Mouse (Mus musculus): ENCODE data around the gene Cdc37. TPM values are rescaled to one million over a fixed set of nuclear protein-coding genes. Genes with fewer than 3 reads are reported as not detected.

Cdc37 gene
- polyA plus RNA-seq, 1 experiment from 2014 or later: 232 TPM

DNA sequence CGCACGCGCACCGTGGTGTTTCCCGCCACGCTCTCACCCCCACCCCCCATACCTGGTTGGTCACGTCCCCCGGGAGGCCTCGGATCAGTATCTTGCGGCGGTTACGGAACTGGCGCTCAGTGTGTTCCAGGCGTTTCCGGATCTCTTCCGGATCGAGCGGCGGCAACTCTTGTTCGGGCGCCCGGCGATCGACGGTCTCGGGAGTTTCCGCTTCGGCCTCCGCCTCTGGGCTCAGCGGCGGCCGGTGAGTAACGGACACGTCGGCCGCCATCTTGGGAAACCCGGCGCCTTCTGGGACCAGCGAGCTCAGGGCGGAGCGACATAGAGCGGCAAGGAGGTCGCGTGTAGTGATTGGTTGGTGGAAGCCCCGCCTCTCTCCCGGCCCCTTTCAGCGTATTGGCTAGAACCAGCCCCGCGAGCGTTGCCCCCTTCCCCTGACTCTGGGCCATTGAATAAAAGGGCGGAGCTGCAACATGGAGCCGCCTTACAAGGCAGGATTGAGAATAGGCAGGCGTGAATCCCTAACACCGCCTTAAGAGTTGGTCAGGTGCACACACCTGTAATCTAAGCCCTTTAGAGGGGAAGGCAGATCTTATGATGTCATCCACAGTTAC lies 58.0 kb downstream of the Cdc37 start, which contains the start of the genes Gm38431 and Raver1:
Gene Gm38431, minus strand, starts transcription at position 291 of the 614 bp plus-strand sequence.
Gene Raver1, minus strand, starts transcription at position 302 of the 614 bp plus-strand sequence.
- Histone ChIP-seq H3K9me3 (replicated peaks) (no peaks in the 10 kb centered on the region), H3K36me3 (peaks cover 36% of the 10 kb centered on the region), H3K4me3 (peak within 1 kb of the TSS; percentile 76), H3K4me1 (replicated peaks) (peaks cover 29% of the 10 kb centered on the region), H3K9ac (peak within 1 kb of the TSS; percentile 84), H3K27ac (ENCODE audit: poor library complexity, severe bottlenecking) (peak within 1 kb of the TSS; percentile 81), H3K4me2 (peak within 1 kb of the TSS; percentile 97), H3K27me3 (replicated peaks) (no peaks in the 10 kb centered on the region)
- ATAC-seq (ENCODE audit: insufficient number of reproducible peaks, low FRiP score): peak; percentile 98
- WGBS: under 1% methylated on average over 54 of the region's 54 CpGs

DNA sequence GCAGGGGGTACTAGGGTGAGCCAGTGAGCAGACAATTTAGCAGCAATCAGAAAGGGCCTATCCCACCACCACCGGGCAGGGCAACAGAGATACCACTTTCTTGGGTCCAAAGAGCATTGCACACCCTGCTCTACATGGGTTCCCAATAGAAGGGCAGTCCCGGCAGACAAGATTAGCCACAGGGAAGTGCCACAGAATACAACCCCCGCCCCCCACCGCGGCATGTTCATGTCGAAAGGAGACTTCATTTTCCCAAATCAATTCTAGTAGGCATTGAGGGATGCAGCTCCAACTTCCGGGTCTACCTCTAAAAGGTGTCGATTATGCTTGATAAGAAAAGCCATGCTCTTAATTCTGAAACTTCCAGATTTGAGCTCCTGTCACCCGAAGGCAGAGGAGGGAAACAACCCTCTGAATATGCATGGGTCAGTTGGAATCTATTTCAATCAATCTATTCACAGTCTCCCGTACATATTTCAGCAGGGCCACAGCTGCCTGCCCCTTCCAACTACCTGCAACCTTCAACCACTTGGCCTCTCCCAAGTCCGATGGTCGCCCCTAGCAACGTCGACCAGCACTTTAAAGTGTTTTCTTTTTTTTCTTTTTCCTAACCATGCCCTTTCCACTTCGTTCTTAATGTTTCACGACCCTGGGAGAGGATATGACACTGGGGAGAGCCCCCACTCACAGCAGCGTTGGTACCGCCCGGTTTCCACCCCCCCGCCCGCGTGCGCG lies 58.6 kb downstream of the Cdc37 start:
- Histone ChIP-seq H3K4me3 (peak overlapping the region; percentile 76), H3K36me3 (peaks cover 43% of the 10 kb centered on the region), H3K4me1 (replicated peaks) (peaks cover 29% of the 10 kb centered on the region), H3K9me3 (replicated peaks) (no peaks in the 10 kb centered on the region), H3K4me2 (peak overlapping the region; percentile 97), H3K9ac (peak overlapping the region; percentile 84), H3K27ac (ENCODE audit: poor library complexity, severe bottlenecking) (peak overlapping the region; percentile 81; the same call in 1 of the 2 replicates), H3K27me3 (replicated peaks) (no peaks in the 10 kb centered on the region)
- WGBS: 1% methylated on average over 24 of the region's 24 CpGs
- ATAC-seq (ENCODE audit: insufficient number of reproducible peaks, low FRiP score): no peak; the same call in 1 of the 2 replicates

DNA sequence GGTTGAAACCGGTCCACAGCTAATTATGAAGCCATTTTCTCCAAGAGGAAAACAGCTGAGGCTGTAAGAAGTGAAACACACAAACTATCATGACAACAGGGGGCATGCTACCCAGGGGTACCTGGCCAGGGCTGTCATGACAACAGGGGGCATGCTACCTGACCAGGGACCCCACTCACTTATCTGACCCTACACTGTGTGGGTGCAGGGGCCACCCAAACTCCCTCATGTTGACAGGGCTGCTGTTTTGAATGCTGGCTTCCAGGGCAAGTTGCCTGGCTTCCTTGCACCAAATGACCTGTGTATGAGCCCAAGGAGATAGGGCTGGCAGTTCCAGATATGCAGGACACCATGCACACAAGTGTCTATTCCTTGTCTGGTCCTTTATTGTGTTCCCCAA lies 59.2 kb downstream of the Cdc37 start:
- H3K9ac ChIP-seq: peak overlapping the region; percentile 84
- no peak overlapping the region for H3K27ac ChIP-seq (ENCODE audit: poor library complexity, severe bottlenecking)
- H3K4me3 ChIP-seq: peak overlapping the region; percentile 76
- no peak for ATAC-seq (ENCODE audit: insufficient number of reproducible peaks, low FRiP score)
- H3K36me3 ChIP-seq: peaks cover 49% of the 10 kb centered on the region
- WGBS: 83% methylated on average over 1 of the region's 1 CpGs
- H3K9me3 ChIP-seq (replicated peaks): no peaks in the 10 kb centered on the region
- H3K27me3 ChIP-seq (replicated peaks): no peaks in the 10 kb centered on the region
- peak overlapping the region; percentile 97 for H3K4me2 ChIP-seq
- peaks cover 29% of the 10 kb centered on the region for H3K4me1 ChIP-seq (replicated peaks)

DNA sequence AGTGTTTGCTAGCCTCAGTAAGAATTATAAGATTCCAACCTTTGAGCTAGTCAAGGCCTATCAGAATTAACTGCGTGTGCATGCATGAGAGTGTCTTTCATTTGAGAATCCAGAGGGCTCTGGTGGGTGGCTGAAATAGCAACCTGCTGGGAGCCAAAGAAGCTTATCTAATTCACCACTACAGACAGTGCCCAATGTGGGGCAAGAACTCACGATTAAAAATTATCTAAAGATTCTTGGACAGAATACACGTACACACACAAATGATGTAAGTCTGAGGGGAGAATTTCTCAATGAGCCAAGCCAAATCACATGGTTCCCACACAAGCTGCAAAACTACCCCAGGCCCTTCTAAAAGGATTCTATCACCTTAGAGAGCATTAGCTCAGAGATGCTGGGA lies 66.5 kb downstream of the Cdc37 start:
- 76% methylated on average over 3 of the region's 3 CpGs for WGBS
- ATAC-seq (ENCODE audit: insufficient number of reproducible peaks, low FRiP score): no peak
- H3K9me3 ChIP-seq (replicated peaks): no peaks in the 10 kb centered on the region
- 0 out of 2 replicates have a peak, but pooled peaks cover under 1% of the 10 kb centered on the region for H3K4me1 ChIP-seq (replicated peaks)
- H3K27me3 ChIP-seq (replicated peaks): no peaks in the 10 kb centered on the region
- H3K4me3 ChIP-seq: no peak overlapping the region
- peaks cover 93% of the 10 kb centered on the region for H3K36me3 ChIP-seq
- H3K27ac ChIP-seq (ENCODE audit: poor library complexity, severe bottlenecking): no peak overlapping the region
- no peak overlapping the region for H3K9ac ChIP-seq
- H3K4me2 ChIP-seq: no peak overlapping the region

Other genes with a start within 250 kb of the Cdc37 start
- 86.6 and 86.8 TPM in 2 replicates for gene Dnmt1, start 190.1 kb downstream of the Cdc37 start, polyA plus RNA-seq (2016; fragmentation: Nextera tagmentation; extraction: Ambion mirVana)
- gene S1pr2, start 173.2 kb downstream of the Cdc37 start, polyA plus RNA-seq (2016; fragmentation: Nextera tagmentation; extraction: Ambion mirVana): 22.5 and 25.9 TPM in 2 replicates
- 123 and 126 TPM in 2 replicates for gene Mrpl4, start 147.2 kb downstream of the Cdc37 start, polyA plus RNA-seq (2016; fragmentation: Nextera tagmentation; extraction: Ambion mirVana)
- gene Icam1, start 134.0 kb downstream of the Cdc37 start, polyA plus RNA-seq (2016; fragmentation: Nextera tagmentation; extraction: Ambion mirVana): 8.9 and 9.3 TPM in 2 replicates
- 5.6 and 8.1 TPM in 2 replicates for gene Icam4, start 120.6 kb downstream of the Cdc37 start, polyA plus RNA-seq (2016; fragmentation: Nextera tagmentation; extraction: Ambion mirVana)
- not detected in 2 replicates for gene Icam5, start 117.9 kb downstream of the Cdc37 start, polyA plus RNA-seq (2016; fragmentation: Nextera tagmentation; extraction: Ambion mirVana)
- 1.0 and 1.1 TPM in 2 replicates for gene Zglp1, start 82.9 kb downstream of the Cdc37 start, polyA plus RNA-seq (2016; fragmentation: Nextera tagmentation; extraction: Ambion mirVana)
- gene Gm49373, start 76.9 kb downstream of the Cdc37 start, polyA plus RNA-seq (2016; fragmentation: Nextera tagmentation; extraction: Ambion mirVana): 0.63 and 0.69 TPM in 2 replicates
- 44.2 and 47.7 TPM in 2 replicates for gene Fdx1l, start 76.4 kb downstream of the Cdc37 start, polyA plus RNA-seq (2016; fragmentation: Nextera tagmentation; extraction: Ambion mirVana)
- gene Gm38431, start 58.0 kb downstream of the Cdc37 start, polyA plus RNA-seq (2016; fragmentation: Nextera tagmentation; extraction: Ambion mirVana): 1.8 and 2.0 TPM in 2 replicates
- 62.9 and 67.7 TPM in 2 replicates for gene Raver1, start 58.0 kb downstream of the Cdc37 start, polyA plus RNA-seq (2016; fragmentation: Nextera tagmentation; extraction: Ambion mirVana)
- 15.3 and 17.5 TPM in 2 replicates for gene Tyk2, start 18.7 kb downstream of the Cdc37 start, polyA plus RNA-seq (2016; fragmentation: Nextera tagmentation; extraction: Ambion mirVana)
- 10.1 and 10.2 TPM in 2 replicates for gene Pde4a, start 15.7 kb upstream of the Cdc37 start, polyA plus RNA-seq (2016; fragmentation: Nextera tagmentation; extraction: Ambion mirVana)
- 46.7 and 49.6 TPM in 2 replicates for gene Keap1, start 89.4 kb upstream of the Cdc37 start, polyA plus RNA-seq (2016; fragmentation: Nextera tagmentation; extraction: Ambion mirVana)
- gene S1pr5, start 98.5 kb upstream of the Cdc37 start, polyA plus RNA-seq (2016; fragmentation: Nextera tagmentation; extraction: Ambion mirVana): 0.10 and 0.19 TPM in 2 replicates
- gene Atg4d, start 115.3 kb upstream of the Cdc37 start, polyA plus RNA-seq (2016; fragmentation: Nextera tagmentation; extraction: Ambion mirVana): 43.8 and 47.8 TPM in 2 replicates
- gene Kri1, start 138.0 kb upstream of the Cdc37 start, polyA plus RNA-seq (2016; fragmentation: Nextera tagmentation; extraction: Ambion mirVana): 11.9 and 13.6 TPM in 2 replicates
- gene Cdkn2d, start 141.4 kb upstream of the Cdc37 start, polyA plus RNA-seq (2016; fragmentation: Nextera tagmentation; extraction: Ambion mirVana): 88.5 and 89.2 TPM in 2 replicates
- 0.23 and 0.58 TPM in 2 replicates for gene Ap1m2, start 162.4 kb upstream of the Cdc37 start, polyA plus RNA-seq (2016; fragmentation: Nextera tagmentation; extraction: Ambion mirVana)
- 69.1 and 73.6 TPM in 2 replicates for gene Slc44a2, start 170.7 kb upstream of the Cdc37 start, polyA plus RNA-seq (2016; fragmentation: Nextera tagmentation; extraction: Ambion mirVana)
- 139 and 142 TPM in 2 replicates for gene Ilf3, start 217.9 kb upstream of the Cdc37 start, polyA plus RNA-seq (2016; fragmentation: Nextera tagmentation; extraction: Ambion mirVana)

Measured in heart, embryonic 12.5 days (tissue).